In the genomic region with DNA sequence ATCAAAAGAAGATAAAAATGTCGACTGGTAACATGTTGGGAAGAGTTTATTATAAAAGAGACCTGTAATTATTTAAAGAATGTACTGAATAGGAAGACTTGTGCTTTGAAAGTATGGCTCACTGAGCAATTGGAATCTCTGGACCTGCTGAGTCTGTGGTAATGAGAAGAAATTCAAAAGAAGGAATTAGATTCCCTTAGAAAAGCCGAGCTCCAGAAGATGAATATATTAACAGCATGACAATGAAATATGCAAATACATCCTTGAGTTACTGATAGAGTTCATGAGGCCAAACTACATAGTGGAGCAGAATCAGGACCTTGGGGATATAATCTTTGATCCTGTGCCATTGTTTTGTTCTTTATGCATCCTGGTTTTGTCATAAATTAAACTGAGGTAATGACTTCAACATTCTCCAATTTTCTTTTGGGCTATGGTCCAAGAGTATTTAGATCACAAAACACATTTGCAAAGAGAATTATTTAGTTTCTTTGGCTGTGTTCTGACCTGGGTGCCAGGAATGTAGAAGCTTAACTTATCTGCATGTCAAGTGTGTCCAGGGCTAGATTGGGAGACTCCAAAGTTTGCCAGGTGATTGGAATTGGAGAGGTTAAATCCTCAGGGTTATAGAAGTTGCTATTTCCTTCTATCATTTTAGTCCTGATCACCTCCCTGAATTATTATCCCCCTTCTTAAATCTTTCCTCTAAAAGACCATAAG, we compare ENCODE assay signal across 22 mouse cellular contexts.
A peak's percentile ranks its signal among the peaks of the same experiment; 100 is the strongest.
DNase-seq lines count a peak whose midpoint lies in the region; ATAC-seq lines count a peak whose summit lies in the region.
"Had no signal": no experiment of that assay in that cellular context is flagged by ENCODE, and none has a peak within 500 bp of the region (broad histone marks: within the 10 kb centered on the region; RNA-seq: fewer than 3 reads in every experiment).

No protein-coding gene starts in this region.

- H3K4me3 ChIP-seq in midbrain, embryonic 12.5 days, result no peak overlapping the region
- no peak overlapping the region for H3K4me3 ChIP-seq in midbrain, embryonic 10.5 days
- no peak overlapping the region for H3K4me3 ChIP-seq in midbrain, embryonic 14.5 days (replicated peaks; ENCODE audit: low read depth, low read length)
- H3K4me3 ChIP-seq: gastrocnemius, adult 2 months; heart, embryonic 13.5 days had no signal

- peaks cover 4% of the 10 kb centered on the region; the same call in 1 of the 2 replicates for H3K4me1 ChIP-seq in midbrain, embryonic 12.5 days
- peaks cover 14% of the 10 kb centered on the region for H3K4me1 ChIP-seq in midbrain, embryonic 10.5 days
- peaks cover 5% of the 10 kb centered on the region; the same call in 1 of the 2 replicates for H3K4me1 ChIP-seq in midbrain, embryonic 14.5 days (ENCODE audit: control insufficient read depth, insufficient read depth, low read length)
- H3K4me1 ChIP-seq: heart, embryonic 13.5 days had no signal

- no peak overlapping the region for H3K27ac ChIP-seq in midbrain, embryonic 12.5 days (replicated peaks)
- H3K27ac ChIP-seq in midbrain, embryonic 10.5 days (replicated peaks), result no peak overlapping the region
- H3K27ac ChIP-seq in midbrain, embryonic 14.5 days (replicated peaks; ENCODE audit: low read depth, low read length), result no peak overlapping the region
- H3K27ac ChIP-seq: gastrocnemius, adult 2 months; heart, embryonic 13.5 days had no signal

- no peaks in the 10 kb centered on the region for H3K9me3 ChIP-seq in midbrain, embryonic 12.5 days
- no peaks in the 10 kb centered on the region for H3K9me3 ChIP-seq in midbrain, embryonic 10.5 days (replicated peaks)
- no peaks in the 10 kb centered on the region for H3K9me3 ChIP-seq in midbrain, embryonic 14.5 days (ENCODE audit: control insufficient read depth, low read length)
- H3K9me3 ChIP-seq: G1E; heart, embryonic 13.5 days had no signal

- H3K36me3 ChIP-seq in midbrain, embryonic 12.5 days, result no peaks in the 10 kb centered on the region
- no peaks in the 10 kb centered on the region for H3K36me3 ChIP-seq in midbrain, embryonic 10.5 days
- no peaks in the 10 kb centered on the region for H3K36me3 ChIP-seq in midbrain, embryonic 14.5 days (ENCODE audit: control insufficient read depth, insufficient read depth, low read length)
- H3K36me3 ChIP-seq: G1E; heart, embryonic 13.5 days had no signal

- H3K4me2 ChIP-seq in midbrain, embryonic 12.5 days (replicated peaks), result no peak overlapping the region
- no peak overlapping the region for H3K4me2 ChIP-seq in midbrain, embryonic 14.5 days (ENCODE audit: low read length)
- H3K4me2 ChIP-seq: heart, embryonic 13.5 days; liver, embryonic 11.5 days had no signal

- 14% methylated on average over 2 of the region's 2 CpGs for WGBS in midbrain, embryonic 12.5 days
- 24% methylated on average over 2 of the region's 2 CpGs for WGBS in midbrain, embryonic 10.5 days
- 7% methylated on average over 2 of the region's 2 CpGs for WGBS in midbrain, embryonic 14.5 days

- peak; percentile 14 for DNase-seq in embryo, embryonic 10.5 days (ENCODE audit: low spot score)
- no peak for DNase-seq in embryo, embryonic 10 days (ENCODE audit: low spot score)
- DNase-seq in midbrain, embryonic 10.5 days (ENCODE audit: low spot score), result no peak
- peak; percentile 41 for DNase-seq in midbrain, embryonic 14.5 days
- no peak for DNase-seq in left cerebral cortex, adult 8-10 months (ENCODE audit: low spot score in 2 of 2)
- DNase-seq in frontal cortex, postnatal 25 days (ENCODE audit: low spot score in 2 of 2), result no peak
- DNase-seq in ovary, postnatal 10 days (ENCODE audit: low spot score), result no peak
- DNase-seq: adrenal gland, adult 2 months; cerebellum, adult 11 months; cerebellum, postnatal 14 days; gastrocnemius, adult 2 months; heart, postnatal 36 days; kidney, adult 9 months; layer of hippocampus, postnatal 36 days; lung, adult 2 months; lung, postnatal 4 days; thymus, adult 2 months had no signal

- H3K27me3 ChIP-seq in midbrain, embryonic 12.5 days, result no peaks in the 10 kb centered on the region
- H3K27me3 ChIP-seq in midbrain, embryonic 10.5 days (ENCODE audit: low read depth, poor library complexity, severe bottlenecking), result no peaks in the 10 kb centered on the region
- H3K27me3 ChIP-seq in midbrain, embryonic 14.5 days (ENCODE audit: control insufficient read depth, insufficient read depth, low read length), result no peaks in the 10 kb centered on the region
- H3K27me3 ChIP-seq: heart, embryonic 13.5 days had no signal

- no peak overlapping the region for H3K9ac ChIP-seq in midbrain, embryonic 12.5 days (replicated peaks)
- no peak overlapping the region for H3K9ac ChIP-seq in midbrain, embryonic 14.5 days (replicated peaks; ENCODE audit: low read length)
- H3K9ac ChIP-seq: heart, embryonic 13.5 days had no signal

- peak; percentile 85 for ATAC-seq in midbrain, embryonic 12.5 days (ENCODE audit: low FRiP score, low read depth)
- no peak for ATAC-seq in midbrain, embryonic 14.5 days (ENCODE audit: low FRiP score, low TSS enrichment)
- ATAC-seq: CD4-positive, CD25-positive, alpha-beta regulatory T cell, adult 4 months had no signal

Comparison
In these comparisons a context has a peak if more than half of its experiments do, and no peak if none do; other contexts are left out.
1. DNase-seq: peak in embryo, embryonic 10.5 days (single experiment) and midbrain, embryonic 14.5 days (single experiment); none in embryo, embryonic 10 days (single experiment), midbrain, embryonic 10.5 days (single experiment), left cerebral cortex, adult 8-10 months (0 of 2), frontal cortex, postnatal 25 days (0 of 2) and ovary, postnatal 10 days (single experiment).